Mouse (Mus musculus): ENCODE data around the gene Cyp2t4. TPM values are rescaled to one million over a fixed set of nuclear protein-coding genes. Genes with fewer than 3 reads are reported as not detected.

Gene Cyp2t4
- total RNA-seq, 2 experiments from 2014 or later: not detected

DNA sequence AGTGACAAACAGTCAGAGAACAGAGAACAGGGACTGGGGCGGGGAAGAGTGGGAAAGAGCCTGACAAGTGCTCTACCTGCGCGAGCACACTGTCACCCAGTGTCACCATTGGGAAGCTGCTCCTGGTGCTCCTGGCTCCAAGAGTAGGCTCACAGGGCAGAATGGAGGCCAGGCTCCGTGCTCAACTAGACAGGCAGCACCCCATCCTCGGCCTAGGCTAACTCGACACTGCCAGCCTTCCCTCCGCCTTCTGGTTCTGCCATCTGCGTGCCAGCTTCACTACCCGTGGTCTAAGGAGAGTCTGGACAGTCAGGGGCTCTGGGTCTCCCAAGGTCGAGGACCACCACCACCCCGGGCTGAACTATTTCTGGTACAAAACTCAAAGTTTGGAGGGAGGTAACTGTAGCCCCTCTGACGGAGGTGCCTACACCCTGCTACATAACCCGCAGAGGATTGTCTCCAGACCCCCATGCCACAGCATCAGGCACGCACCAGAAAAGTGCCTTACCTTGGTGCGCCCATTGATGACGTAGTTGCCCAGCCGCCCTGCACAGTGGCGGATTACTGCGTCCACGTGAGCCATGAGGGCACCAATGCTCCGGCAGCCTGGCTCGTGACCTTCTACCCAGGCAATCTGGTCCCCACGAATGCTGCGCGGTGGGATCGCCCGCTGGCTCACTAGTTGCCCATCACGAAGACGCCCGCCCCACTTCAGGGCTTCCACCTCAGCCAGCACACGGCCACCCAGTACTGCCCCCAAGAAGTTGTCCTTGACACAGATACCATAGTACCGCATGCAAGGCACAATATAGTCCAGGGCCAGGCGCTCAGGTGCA lies 10.8 kb downstream of the Cyp2t4 start:
- peak overlapping the region; percentile 91 for H3K4me3 ChIP-seq
- peak overlapping the region; percentile 99 for H3K27ac ChIP-seq
- TF ChIP-seq CTCF (conservative IDR thresholded peaks at IDR 0.05): no peak
- DNase-seq (ENCODE audit: low spot score in 2 of 2): peak in 1 of 2 experiments; percentile 80

GRCm38 (mm10) chr7:27165007-27165655 lies 11.6 kb downstream of the Cyp2t4 start:
- DNase-seq (ENCODE audit: low spot score in 2 of 2): no peak
- H3K4me3 ChIP-seq: peak overlapping the region; percentile 91
- no peak for TF ChIP-seq CTCF (conservative IDR thresholded peaks at IDR 0.05)
- H3K27ac ChIP-seq: peak overlapping the region; percentile 99

- DNase-seq (ENCODE audit: low spot score in 2 of 2): no peak
- H3K4me3 ChIP-seq: peak overlapping the region; percentile 91
- peak overlapping the region; percentile 99 for H3K27ac ChIP-seq
- no peak for TF ChIP-seq CTCF (conservative IDR thresholded peaks at IDR 0.05)
These were observed 12.2 kb downstream of the Cyp2t4 start for GRCm38 (mm10) chr7:27165696-27166095.

GRCm38 (mm10) chr7:27166229-27166613 lies 12.7 kb downstream of the Cyp2t4 start:
- TF ChIP-seq CTCF (conservative IDR thresholded peaks at IDR 0.05): no peak
- peak; percentile 71 to 78 for DNase-seq (ENCODE audit: low spot score in 2 of 2)
- peak overlapping the region; percentile 99 for H3K27ac ChIP-seq
- peak overlapping the region; percentile 91 for H3K4me3 ChIP-seq

GRCm38 (mm10) chr7:27166614-27167474 lies 13.3 kb downstream of the Cyp2t4 start, which contains the start of gene Egln2:
Gene Egln2 (minus strand): TSS chr7:27166802.
- DNase-seq (ENCODE audit: low spot score in 2 of 2): peak; percentile 94 to 95
- no peak for TF ChIP-seq CTCF (conservative IDR thresholded peaks at IDR 0.05)

DNA sequence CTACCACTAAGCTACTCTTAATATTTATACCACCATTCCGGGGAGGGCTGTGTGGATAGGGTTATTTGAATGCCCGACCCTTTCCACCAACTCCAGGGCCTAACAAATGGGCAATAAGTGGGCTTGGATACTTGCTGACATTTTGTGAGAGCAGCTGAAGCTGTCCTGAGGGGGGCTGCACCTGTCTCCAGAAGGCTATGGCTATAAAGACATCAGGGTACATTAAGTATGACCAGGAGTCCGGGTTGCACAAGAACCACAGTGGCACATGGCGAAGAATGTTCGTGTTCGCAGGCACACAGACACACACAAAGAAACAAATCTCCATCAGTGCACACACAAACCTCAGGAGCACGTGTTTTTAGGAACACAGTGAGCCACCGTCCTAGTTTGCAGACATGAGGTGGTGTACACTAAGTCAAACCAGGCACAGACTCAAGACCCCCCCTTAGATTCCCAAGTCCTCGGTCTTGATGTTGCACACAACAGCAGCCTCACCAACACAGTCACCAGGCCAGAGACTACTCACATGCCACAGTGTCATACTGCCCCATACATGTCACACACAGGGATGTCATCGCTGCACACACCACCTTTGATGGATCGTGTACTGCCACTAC lies 14.1 kb downstream of the Cyp2t4 start:
- no peak for TF ChIP-seq CTCF (conservative IDR thresholded peaks at IDR 0.05)
- peak overlapping the region; percentile 91 for H3K4me3 ChIP-seq
- no peak for DNase-seq (ENCODE audit: low spot score in 2 of 2)
- peak overlapping the region; percentile 99 for H3K27ac ChIP-seq

More at GRCm38 (mm10) chr7:27166614-27167474, 13.3 kb downstream of the Cyp2t4 start, which contains the start of gene Egln2:
- Histone ChIP-seq H3K27ac (peak within 1 kb of the TSS; percentile 99), H3K4me3 (peak within 1 kb of the TSS; percentile 91)

DNA sequence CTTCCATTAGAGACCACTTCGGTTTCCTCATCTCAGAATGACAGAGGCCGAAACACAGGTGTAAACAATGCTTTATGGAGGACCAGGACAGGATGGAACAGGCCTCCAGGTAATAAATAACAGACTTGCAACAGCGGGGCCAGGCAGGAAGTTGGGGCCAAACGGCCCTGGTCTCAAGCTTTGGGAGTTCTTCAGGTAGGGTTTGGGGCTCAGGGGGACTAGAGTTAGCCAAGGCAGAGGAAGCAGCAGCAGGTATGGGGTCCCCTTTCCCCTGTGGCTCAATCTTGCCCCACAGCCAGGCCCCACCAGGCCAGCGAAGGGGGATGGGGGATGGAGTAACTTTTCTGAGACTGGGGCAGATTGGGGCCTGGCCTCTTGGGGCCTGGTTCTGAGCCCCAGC lies 14.9 kb downstream of the Cyp2t4 start:
- DNase-seq (ENCODE audit: low spot score in 2 of 2): no peak
- no peak for TF ChIP-seq CTCF (conservative IDR thresholded peaks at IDR 0.05)
- H3K27ac ChIP-seq: no peak overlapping the region
- H3K4me3 ChIP-seq: no peak overlapping the region

- no peak for DNase-seq (ENCODE audit: low spot score in 2 of 2)
- no peak for TF ChIP-seq CTCF (conservative IDR thresholded peaks at IDR 0.05)
- H3K27ac ChIP-seq: no peak overlapping the region
- H3K4me3 ChIP-seq: no peak overlapping the region
These were observed 17.5 kb downstream of the Cyp2t4 start for GRCm38 (mm10) chr7:27170981-27171380.

DNA sequence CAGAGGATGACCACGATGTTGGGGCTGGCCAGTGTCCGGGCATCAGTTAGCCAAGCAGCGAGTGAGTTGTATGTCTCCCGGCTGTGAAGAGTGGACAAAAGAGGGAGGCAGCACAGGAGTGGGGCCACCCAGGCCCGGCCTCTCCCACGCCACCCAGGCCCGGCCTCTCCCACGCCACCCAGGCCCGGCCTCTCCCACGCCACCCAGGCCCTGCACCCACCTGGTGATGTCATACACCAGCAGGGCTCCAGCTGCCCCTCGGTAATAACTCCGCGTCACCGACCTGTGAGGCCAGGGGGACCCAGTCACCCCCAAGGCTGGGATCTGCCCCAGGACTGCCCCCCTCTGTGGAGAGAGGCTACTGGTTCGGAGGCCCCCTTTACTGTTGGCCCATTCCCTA lies 21.0 kb downstream of the Cyp2t4 start:
- DNase-seq (ENCODE audit: low spot score in 2 of 2): no peak
- H3K27ac ChIP-seq: no peak overlapping the region
- no peak for TF ChIP-seq CTCF (conservative IDR thresholded peaks at IDR 0.05)
- no peak overlapping the region for H3K4me3 ChIP-seq

- DNase-seq (ENCODE audit: low spot score in 2 of 2): no peak
- no peak overlapping the region for H3K27ac ChIP-seq
- TF ChIP-seq CTCF (conservative IDR thresholded peaks at IDR 0.05): no peak
- H3K4me3 ChIP-seq: no peak overlapping the region
These were observed 21.4 kb downstream of the Cyp2t4 start for GRCm38 (mm10) chr7:27174896-27175295.

DNA sequence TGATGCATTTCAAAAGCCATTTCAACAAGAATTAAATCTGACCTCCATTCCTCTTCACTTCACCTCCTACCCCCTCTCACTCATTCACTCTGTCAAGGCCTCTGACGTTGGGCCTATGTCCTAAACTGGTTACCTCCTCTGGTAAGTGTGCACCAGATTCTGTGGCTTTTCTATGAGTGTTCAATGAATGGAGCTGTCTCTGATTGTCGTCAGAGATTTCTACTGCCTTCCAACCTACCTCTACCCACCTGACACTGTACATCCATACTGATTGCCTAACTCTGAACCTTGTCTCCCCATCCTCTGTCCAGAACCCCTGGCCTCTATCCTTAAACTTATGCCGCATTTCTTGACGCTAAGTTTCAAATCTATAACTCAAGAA lies 24.4 kb downstream of the Cyp2t4 start:
- peak overlapping the region; percentile 92 for H3K27ac ChIP-seq
- peak overlapping the region; percentile 79 for H3K4me3 ChIP-seq
- TF ChIP-seq CTCF (conservative IDR thresholded peaks at IDR 0.05): no peak
- DNase-seq (ENCODE audit: low spot score in 2 of 2): no peak
